Mouse (Mus musculus) liver, embryonic 14.5 days (tissue): ENCODE results near the gene Tex38.

Source experiments
- CTCF ChIP-seq: IDR thresholded peaks from 2 replicates; pipeline ENCODE4 v1.5.1; 2016; ENCODE audit warnings: antibody characterized with exemption, low read depth, control low read depth
- EP300 ChIP-seq: IDR thresholded peaks from 2 replicates; pipeline ENCODE4 v1.6.1; 2016; ENCODE audit warnings: antibody characterized with exemption, low read depth

DNA sequence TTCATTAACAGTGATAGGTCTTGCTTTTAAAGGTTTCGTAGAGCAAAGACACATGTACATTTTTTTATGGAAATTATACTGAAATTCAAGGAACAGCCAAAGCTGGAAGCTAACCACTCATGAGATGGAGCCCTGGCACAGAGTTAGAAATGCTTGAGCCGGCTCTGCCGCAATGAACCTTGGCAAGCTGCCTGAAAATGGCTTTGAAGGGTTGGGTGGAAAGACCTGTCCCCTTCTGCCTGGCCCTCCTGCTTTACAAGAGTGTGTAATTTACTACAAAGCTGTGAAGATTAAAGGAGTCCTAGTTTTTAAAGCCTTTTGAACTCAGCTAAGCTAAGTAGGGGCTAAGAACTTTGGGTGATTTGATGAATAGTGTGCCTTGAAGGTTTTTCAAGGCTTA, 19.6 kb downstream of the Tex38 start:
- TF ChIP-seq CTCF, result no peak
- no peak for TF ChIP-seq EP300
